Mouse (Mus musculus) neural tube, embryonic 15.5 days (tissue): Measurements from ENCODE around the gene Rfx2. TPM values are rescaled to one million over a fixed set of nuclear protein-coding genes. Genes with fewer than 3 reads are reported as not detected.

Experiments used
- ATAC-seq: fragments of 200-750 bp; cut with Nextera tagmentation; 2 replicates; pipeline ENCODE4 v1.8.0; 2017; ENCODE audit warnings: mild to moderate bottlenecking, moderate TSS enrichment, moderate library complexity; ENCODE audit not compliant: low FRiP score
- H3K27ac ChIP-seq: fragments of 300-500 bp; sonication (generic); replicated peaks from 2 replicates; pipeline ENCODE4 v1.5.1; 2015; ENCODE audit warnings: mild to moderate bottlenecking, inconsistent platforms
- H3K27me3 ChIP-seq: fragments of 300-500 bp; sonication (generic); replicated peaks from 2 replicates; pipeline ENCODE4 v1.6.1; 2015; ENCODE audit warnings: inconsistent platforms
- H3K36me3 ChIP-seq: fragments of 300-500 bp; sonication (generic); 2 replicates; pipeline ENCODE4 v1.6.1; 2015; ENCODE audit warnings: inconsistent platforms
- H3K4me1 ChIP-seq: fragments of 300-500 bp; sonication (generic); 2 replicates; pipeline ENCODE4 v1.6.1; 2015; ENCODE audit warnings: inconsistent platforms
- H3K4me2 ChIP-seq: fragments of 300-500 bp; sonication (generic); 2 replicates; pipeline ENCODE4 v1.6.1; 2015; ENCODE audit warnings: inconsistent platforms, mild to moderate bottlenecking, moderate library complexity
- H3K4me3 ChIP-seq: fragments of 300-500 bp; sonication (generic); replicated peaks from 2 replicates; pipeline ENCODE4 v1.5.1; 2015; ENCODE audit warnings: mild to moderate bottlenecking, inconsistent platforms
- H3K9ac ChIP-seq: fragments of 300-500 bp; sonication (generic); replicated peaks from 2 replicates; pipeline ENCODE4 v1.6.1; 2015; ENCODE audit warnings: mild to moderate bottlenecking, inconsistent platforms
- H3K9me3 ChIP-seq: fragments of 300-500 bp; sonication (generic); replicated peaks from 2 replicates; pipeline ENCODE4 v1.6.1; 2016; ENCODE audit warnings: inconsistent platforms
- WGBS: fragments of 180-500 bp; shearing (Covaris S2); methylation state at CpG from one replicate; pipeline ENCODE4 v1.1.7; 2015; ENCODE audit warnings: mixed read lengths; 5-methylcytosine and 5-hydroxymethylcytosine counted together
- polyA plus RNA-seq: library from polyadenylated mRNA; unstranded; fragments of >200 nt; fragmentation: Nextera tagmentation; extraction: Ambion mirVana; gene quantifications from 2 replicates; pipeline ENCODE4 v1.2.1, GENCODE M21; 2015

Rfx2 gene
- polyA plus RNA-seq, 1 experiment from 2014 or later: 5.1 TPM

GRCm38 (mm10) chr17:56861197-56861596 lies 30.4 kb upstream of the Rfx2 start:
- 63% methylated on average over 3 of the region's 3 CpGs for WGBS
- H3K4me3 ChIP-seq: no peak overlapping the region
- no peaks in the 10 kb centered on the region for H3K4me1 ChIP-seq
- no peak overlapping the region for H3K4me2 ChIP-seq
- no peak overlapping the region for H3K9ac ChIP-seq
- no peaks in the 10 kb centered on the region for H3K27me3 ChIP-seq
- no peaks in the 10 kb centered on the region for H3K9me3 ChIP-seq
- H3K27ac ChIP-seq: no peak overlapping the region
- H3K36me3 ChIP-seq: no peaks in the 10 kb centered on the region
- ATAC-seq: no peak

GRCm38 (mm10) chr17:56858922-56859321 lies 28.1 kb upstream of the Rfx2 start:
- no peak overlapping the region for H3K27ac ChIP-seq
- H3K9ac ChIP-seq: no peak overlapping the region
- ATAC-seq: no peak
- WGBS: 57% methylated on average over 7 of the region's 7 CpGs
- H3K4me2 ChIP-seq: no peak overlapping the region
- no peaks in the 10 kb centered on the region for H3K9me3 ChIP-seq
- no peaks in the 10 kb centered on the region for H3K27me3 ChIP-seq
- H3K36me3 ChIP-seq: no peaks in the 10 kb centered on the region
- no peak overlapping the region for H3K4me3 ChIP-seq
- no peaks in the 10 kb centered on the region for H3K4me1 ChIP-seq

- 56% methylated on average over 4 of the region's 4 CpGs for WGBS
- no peak overlapping the region for H3K4me2 ChIP-seq
- no peak overlapping the region for H3K27ac ChIP-seq
- H3K9me3 ChIP-seq: no peaks in the 10 kb centered on the region
- H3K4me1 ChIP-seq: no peaks in the 10 kb centered on the region
- no peak for ATAC-seq
- H3K27me3 ChIP-seq: no peaks in the 10 kb centered on the region
- H3K36me3 ChIP-seq: no peaks in the 10 kb centered on the region
- no peak overlapping the region for H3K4me3 ChIP-seq
- no peak overlapping the region for H3K9ac ChIP-seq
Observed at GRCm38 (mm10) chr17:56858216-56858615, 27.4 kb upstream of the Rfx2 start.

GRCm38 (mm10) chr17:56855421-56855820 lies 24.6 kb upstream of the Rfx2 start:
- no peak for ATAC-seq
- Histone ChIP-seq H3K9me3 (no peaks in the 10 kb centered on the region), H3K9ac (no peak overlapping the region), H3K27me3 (no peaks in the 10 kb centered on the region), H3K4me1 (no peaks in the 10 kb centered on the region), H3K36me3 (no peaks in the 10 kb centered on the region), H3K4me3 (no peak overlapping the region), H3K27ac (no peak overlapping the region), H3K4me2 (no peak overlapping the region)
- 87% methylated on average over 3 of the region's 3 CpGs for WGBS

GRCm38 (mm10) chr17:56851167-56851566 lies 20.4 kb upstream of the Rfx2 start:
- 75% methylated on average over 3 of the region's 3 CpGs for WGBS
- no peak overlapping the region for H3K27ac ChIP-seq
- no peak overlapping the region for H3K4me3 ChIP-seq
- no peak overlapping the region for H3K9ac ChIP-seq
- ATAC-seq: no peak
- no peaks in the 10 kb centered on the region for H3K9me3 ChIP-seq
- no peaks in the 10 kb centered on the region for H3K4me1 ChIP-seq
- no peak overlapping the region for H3K4me2 ChIP-seq
- H3K27me3 ChIP-seq: no peaks in the 10 kb centered on the region
- no peaks in the 10 kb centered on the region for H3K36me3 ChIP-seq

- Histone ChIP-seq H3K36me3 (no peaks in the 10 kb centered on the region), H3K4me1 (no peaks in the 10 kb centered on the region), H3K9me3 (no peaks in the 10 kb centered on the region), H3K4me2 (no peak overlapping the region), H3K27ac (no peak overlapping the region), H3K9ac (no peak overlapping the region), H3K4me3 (no peak overlapping the region), H3K27me3 (no peaks in the 10 kb centered on the region)
- WGBS: 86% methylated on average over 13 of the region's 13 CpGs
- no peak for ATAC-seq
Observed at GRCm38 (mm10) chr17:56849710-56850109, 18.9 kb upstream of the Rfx2 start.

- H3K4me2 ChIP-seq: no peak overlapping the region
- no peak overlapping the region for H3K9ac ChIP-seq
- no peak overlapping the region for H3K27ac ChIP-seq
- H3K36me3 ChIP-seq: no peaks in the 10 kb centered on the region
- no peaks in the 10 kb centered on the region for H3K27me3 ChIP-seq
- no peak for ATAC-seq
- no peaks in the 10 kb centered on the region for H3K9me3 ChIP-seq
- H3K4me3 ChIP-seq: no peak overlapping the region
- H3K4me1 ChIP-seq: no peaks in the 10 kb centered on the region
- 85% methylated on average over 5 of the region's 5 CpGs for WGBS
Observed at GRCm38 (mm10) chr17:56848785-56849184, 18.0 kb upstream of the Rfx2 start.

- Histone ChIP-seq H3K9me3 (no peaks in the 10 kb centered on the region), H3K4me2 (no peak overlapping the region), H3K36me3 (no peaks in the 10 kb centered on the region), H3K4me1 (no peaks in the 10 kb centered on the region), H3K9ac (no peak overlapping the region), H3K27ac (no peak overlapping the region), H3K4me3 (no peak overlapping the region), H3K27me3 (no peaks in the 10 kb centered on the region)
- ATAC-seq: no peak
- WGBS: 80% methylated on average over 5 of the region's 5 CpGs
Observed at GRCm38 (mm10) chr17:56843678-56844077, 12.9 kb upstream of the Rfx2 start.

- no peak for ATAC-seq
- H3K4me3 ChIP-seq: no peak overlapping the region
- H3K27ac ChIP-seq: no peak overlapping the region
- no peaks in the 10 kb centered on the region for H3K36me3 ChIP-seq
- no peaks in the 10 kb centered on the region for H3K9me3 ChIP-seq
- no peaks in the 10 kb centered on the region for H3K4me1 ChIP-seq
- no peaks in the 10 kb centered on the region for H3K27me3 ChIP-seq
- 90% methylated on average over 5 of the region's 5 CpGs for WGBS
- no peak overlapping the region for H3K9ac ChIP-seq
- H3K4me2 ChIP-seq: no peak overlapping the region
Observed at GRCm38 (mm10) chr17:56842173-56842572, 11.4 kb upstream of the Rfx2 start.

GRCm38 (mm10) chr17:56840524-56840923 lies 9.7 kb upstream of the Rfx2 start:
- no peak for ATAC-seq
- H3K9me3 ChIP-seq: no peaks in the 10 kb centered on the region
- H3K27ac ChIP-seq: no peak overlapping the region
- H3K36me3 ChIP-seq: no peaks in the 10 kb centered on the region
- WGBS: 91% methylated on average over 7 of the region's 7 CpGs
- no peaks in the 10 kb centered on the region for H3K4me1 ChIP-seq
- H3K4me3 ChIP-seq: no peak overlapping the region
- H3K27me3 ChIP-seq: no peaks in the 10 kb centered on the region
- no peak overlapping the region for H3K9ac ChIP-seq
- no peak overlapping the region for H3K4me2 ChIP-seq

GRCm38 (mm10) chr17:56836336-56836735 lies 5.5 kb upstream of the Rfx2 start:
- Histone ChIP-seq H3K9me3 (no peaks in the 10 kb centered on the region), H3K4me3 (no peak overlapping the region), H3K27ac (no peak overlapping the region), H3K4me1 (0 out of 2 replicates have a peak, but pooled peaks cover 4% of the 10 kb centered on the region), H3K27me3 (no peaks in the 10 kb centered on the region), H3K9ac (no peak overlapping the region), H3K4me2 (no peak overlapping the region), H3K36me3 (no peaks in the 10 kb centered on the region)
- no peak for ATAC-seq
- WGBS: 91% methylated on average over 8 of the region's 8 CpGs

- Histone ChIP-seq H3K36me3 (no peaks in the 10 kb centered on the region), H3K27ac (no peak overlapping the region), H3K4me1 (peaks cover 22% of the 10 kb centered on the region), H3K4me2 (no peak overlapping the region), H3K9me3 (no peaks in the 10 kb centered on the region), H3K9ac (no peak overlapping the region), H3K4me3 (no peak overlapping the region), H3K27me3 (peaks cover 17% of the 10 kb centered on the region)
- no peak for ATAC-seq
- 96% methylated on average over 1 of the region's 1 CpGs for WGBS
Observed at GRCm38 (mm10) chr17:56833381-56833780, 2.6 kb upstream of the Rfx2 start.

GRCm38 (mm10) chr17:56832918-56833317 lies 2.1 kb upstream of the Rfx2 start:
- no peak overlapping the region for H3K27ac ChIP-seq
- no peak overlapping the region for H3K9ac ChIP-seq
- 89% methylated on average over 1 of the region's 1 CpGs for WGBS
- H3K36me3 ChIP-seq: no peaks in the 10 kb centered on the region
- H3K4me2 ChIP-seq: no peak overlapping the region
- no peaks in the 10 kb centered on the region for H3K9me3 ChIP-seq
- no peak overlapping the region for H3K4me3 ChIP-seq
- H3K4me1 ChIP-seq: peaks cover 22% of the 10 kb centered on the region
- H3K27me3 ChIP-seq: peaks cover 20% of the 10 kb centered on the region
- ATAC-seq: no peak
